Mouse (Mus musculus): ENCODE data around the gene Nabp2.

Nabp2 gene

DNA sequence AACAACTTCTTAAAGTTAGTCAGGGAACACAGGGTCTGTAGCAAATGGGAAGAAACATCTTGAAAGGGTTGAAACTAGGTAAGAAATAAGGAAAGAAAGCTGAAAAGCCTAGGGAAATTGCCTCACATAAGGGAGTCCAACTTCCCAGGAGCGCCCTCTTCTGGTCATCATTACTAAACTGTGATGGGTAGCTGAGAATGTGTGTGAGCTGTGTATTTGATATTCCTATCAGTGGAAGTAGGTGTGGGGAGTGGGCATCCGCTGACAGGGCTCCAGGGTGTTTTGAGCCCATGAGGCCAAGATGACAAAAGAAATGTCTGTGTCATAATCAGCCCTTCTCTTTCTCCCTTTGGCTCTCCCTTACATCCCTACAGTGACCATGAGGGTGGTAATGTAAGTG lies 52.5 kb downstream of the Nabp2 start:
- DNase-seq (ENCODE audit: low spot score in 2 of 2): peak in 1 of 2 experiments; percentile 59
